Comparison of ENCODE assay signal across 8 mouse cellular contexts in genomic region chr11:20201661-20202101, GRCm38 (mm10). TPM values are rescaled to one million over a fixed set of nuclear protein-coding genes. Genes with fewer than 3 reads are reported as not detected.
DNase-seq lines count a peak whose midpoint lies in the region; ATAC-seq and TF ChIP-seq lines count a peak whose summit lies in the region.

No protein-coding gene starts in this region.

- H3K27ac ChIP-seq in gastrocnemius, adult 2 months = peak overlapping the region; percentile 99
- H3K27ac ChIP-seq in liver, embryonic 15.5 days (replicated peaks) = peak overlapping the region; percentile 92

- H3K36me3 ChIP-seq in liver, embryonic 15.5 days (replicated peaks) = no peaks in the 10 kb centered on the region

- H3K9ac ChIP-seq in liver, embryonic 15.5 days = peak overlapping the region; percentile 99

- H3K27me3 ChIP-seq in liver, embryonic 15.5 days = no peaks in the 10 kb centered on the region

- WGBS in liver, embryonic 15.5 days (ENCODE audit: insufficient replicate concordance) = under 1% methylated on average over 40 of the region's 40 CpGs

- no peaks in the 10 kb centered on the region for H3K9me3 ChIP-seq in liver, embryonic 15.5 days (replicated peaks)

- DNase-seq in thymus, postnatal 0 days (ENCODE audit: low spot score) = peak; percentile 41
- no peak for DNase-seq in thymus, postnatal 25 days
- peak; percentile 64 for DNase-seq in cerebellum, adult 9-10 months
- DNase-seq in gastrocnemius, adult 2 months = peak; percentile 75
- DNase-seq in kidney, adult 9 months = peak; percentile 56
- DNase-seq in natural killer cell, adult 2 months (ENCODE audit: low spot score in 2 of 2) = peak; percentile 24 to 32

- ATAC-seq in liver, embryonic 15.5 days (ENCODE audit: insufficient read depth) = peak; percentile 6
- no peak for ATAC-seq in monocyte, adult 5-6 weeks (replicated peaks; ENCODE audit: insufficient number of reproducible peaks, low FRiP score, low TSS enrichment, poor library complexity, severe bottlenecking)

- TF ChIP-seq CTCF in gastrocnemius, adult 2 months (IDR thresholded peaks at IDR 0.05) = no peak

- peak overlapping the region; percentile 71 for H3K4me2 ChIP-seq in liver, embryonic 15.5 days

- intact Hi-C loops in gastrocnemius, adult 2 months (cut with DNase I) = loop anchor here (5.0 to 10.0 kb wide), 5 partner anchors 46 to 343 kb away; partner anchors contain the start of genes Cep68, Sertad2 and Slc1a4

- peaks cover 45% of the 10 kb centered on the region for H3K4me1 ChIP-seq in liver, embryonic 15.5 days (replicated peaks)

- peak overlapping the region; percentile 97 for H3K4me3 ChIP-seq in gastrocnemius, adult 2 months
- peak overlapping the region; percentile 100 for H3K4me3 ChIP-seq in liver, embryonic 15.5 days (replicated peaks)

RNA-seq across cellular contexts. Expression of gene Rab1a, which starts 0.4 kb away (rescaled TPM):
- polyA plus RNA-seq in thymus, postnatal 0 days (2015; fragmentation: Nextera tagmentation; extraction: Ambion mirVana) = 172 and 180 TPM in 2 replicates
- 10 to 100 TPM; 88.6 to 95.4 TPM for total RNA-seq in gastrocnemius, adult 2 months (2021)
- 80.4 and 96.4 TPM in 2 replicates for polyA plus RNA-seq in liver, embryonic 15.5 days (2015; fragmentation: Nextera tagmentation; extraction: Ambion mirVana)
- 128 to 153 TPM (median 143 TPM) in 3 replicates for total RNA-seq in monocyte, adult 5-6 weeks (2017)

RNA-seq across cellular contexts. Expression of gene Cep68, which starts 47.5 kb away (rescaled TPM):
- 16.6 and 18.1 TPM in 2 replicates for polyA plus RNA-seq in thymus, postnatal 0 days (2015; fragmentation: Nextera tagmentation; extraction: Ambion mirVana)
- 10 to 100 TPM; 30.8 to 36.1 TPM for total RNA-seq in gastrocnemius, adult 2 months (2021)
- 7.0 and 7.1 TPM in 2 replicates for polyA plus RNA-seq in liver, embryonic 15.5 days (2015; fragmentation: Nextera tagmentation; extraction: Ambion mirVana)
- 6.1 to 12.7 TPM (median 7.7 TPM) in 3 replicates for total RNA-seq in monocyte, adult 5-6 weeks (2017)
